Mouse (Mus musculus): ENCODE measurements around the gene Afap1.

The Afap1 gene

GRCm38 (mm10) chr5:35897147-35897546 is 4.0 kb downstream of the Afap1 start:
- DNase-seq (ENCODE audit: low spot score), result no peak

GRCm38 (mm10) chr5:35898114-35898513 is 5.0 kb downstream of the Afap1 start:
- no peak for DNase-seq (ENCODE audit: low spot score)

GRCm38 (mm10) chr5:35898994-35899393 is 5.9 kb downstream of the Afap1 start:
- DNase-seq (ENCODE audit: low spot score), result no peak

- DNase-seq (ENCODE audit: low spot score), result no peak
Observed at GRCm38 (mm10) chr5:35900401-35901225, 7.5 kb downstream of the Afap1 start.

GRCm38 (mm10) chr5:35901226-35901809 is 8.2 kb downstream of the Afap1 start:
- no peak for DNase-seq (ENCODE audit: low spot score)

- no peak for DNase-seq (ENCODE audit: low spot score)
Observed at GRCm38 (mm10) chr5:35903456-35903855, 10.3 kb downstream of the Afap1 start.

GRCm38 (mm10) chr5:35905283-35905682 is 12.2 kb downstream of the Afap1 start:
- no peak for DNase-seq (ENCODE audit: low spot score)

GRCm38 (mm10) chr5:35907090-35907489 is 14.0 kb downstream of the Afap1 start:
- DNase-seq (ENCODE audit: low spot score), result no peak

GRCm38 (mm10) chr5:35907633-35908426 is 14.7 kb downstream of the Afap1 start:
- peak; percentile 52 for DNase-seq (ENCODE audit: low spot score)

GRCm38 (mm10) chr5:35908626-35909443 is 15.7 kb downstream of the Afap1 start:
- DNase-seq (ENCODE audit: low spot score), result no peak

- DNase-seq (ENCODE audit: low spot score), result no peak
Observed at GRCm38 (mm10) chr5:35915629-35916300, 22.6 kb downstream of the Afap1 start.

- DNase-seq (ENCODE audit: low spot score), result no peak
Observed at GRCm38 (mm10) chr5:35916666-35917065, 23.5 kb downstream of the Afap1 start.

- DNase-seq (ENCODE audit: low spot score), result no peak
Observed at GRCm38 (mm10) chr5:35918387-35918786, 25.3 kb downstream of the Afap1 start.

GRCm38 (mm10) chr5:35920076-35920475 is 27.0 kb downstream of the Afap1 start:
- DNase-seq (ENCODE audit: low spot score), result no peak

- DNase-seq (ENCODE audit: low spot score), result no peak
Observed at GRCm38 (mm10) chr5:35920557-35920956, 27.4 kb downstream of the Afap1 start.

- no peak for DNase-seq (ENCODE audit: low spot score)
Observed at GRCm38 (mm10) chr5:35921141-35921540, 28.0 kb downstream of the Afap1 start.

GRCm38 (mm10) chr5:35921595-35922254 is 28.6 kb downstream of the Afap1 start:
- DNase-seq (ENCODE audit: low spot score), result peak; percentile 39

- DNase-seq (ENCODE audit: low spot score), result no peak
Observed at GRCm38 (mm10) chr5:35923448-35923847, 30.3 kb downstream of the Afap1 start.

GRCm38 (mm10) chr5:35925171-35925634 is 32.1 kb downstream of the Afap1 start:
- DNase-seq (ENCODE audit: low spot score), result no peak

- DNase-seq (ENCODE audit: low spot score), result no peak
Observed at GRCm38 (mm10) chr5:35926511-35926910, 33.4 kb downstream of the Afap1 start.

GRCm38 (mm10) chr5:35931296-35931695 is 38.2 kb downstream of the Afap1 start:
- no peak for DNase-seq (ENCODE audit: low spot score)
